Mouse (Mus musculus) kidney, postnatal 0 days (tissue): ENCODE data around the gene Msh5. TPM values are rescaled to one million over a fixed set of nuclear protein-coding genes. Genes with fewer than 3 reads are reported as not detected.

Source experiments
- ATAC-seq: fragments of 200-750 bp; cut with Nextera tagmentation; replicated peaks from 2 replicates; pipeline ENCODE4 v1.8.0; 2017; ENCODE audit warnings: low read depth, moderate number of reproducible peaks, moderate TSS enrichment, moderate library complexity; ENCODE audit not compliant: low FRiP score
- DNase-seq: peaks from one replicate; pipeline ENCODE4 v3.0.0-alpha.2; 2016; ENCODE audit warnings: low spot score
- H3K27ac ChIP-seq: fragments of 300-500 bp; sonication (generic); 2 replicates; pipeline ENCODE4 v1.5.1; 2014; ENCODE audit warnings: mild to moderate bottlenecking
- H3K27me3 ChIP-seq: fragments of 300-500 bp; sonication (generic); 2 replicates; pipeline ENCODE4 v1.6.1; 2014; ENCODE audit warnings: low read length, mixed read lengths; ENCODE audit not compliant: insufficient read depth
- H3K36me3 ChIP-seq: fragments of 300-500 bp; sonication (generic); 2 replicates; pipeline ENCODE4 v1.6.1; 2014; ENCODE audit warnings: low read length, mixed read lengths; ENCODE audit not compliant: insufficient read depth
- H3K4me1 ChIP-seq: fragments of 300-500 bp; sonication (generic); replicated peaks from 2 replicates; pipeline ENCODE4 v1.6.1; 2014; ENCODE audit warnings: antibody characterized with exemption, low read length, mixed read lengths; ENCODE audit not compliant: insufficient read depth
- H3K4me2 ChIP-seq: fragments of 300-500 bp; sonication (generic); 2 replicates; pipeline ENCODE4 v1.6.1; 2014; ENCODE audit warnings: mild to moderate bottlenecking, low read length, moderate library complexity, mixed read lengths
- H3K4me3 ChIP-seq: fragments of 300-500 bp; sonication (generic); replicated peaks from 2 replicates; pipeline ENCODE4 v1.5.1; 2014; ENCODE audit warnings: low read depth, low read length
- H3K9ac ChIP-seq: fragments of 300-500 bp; sonication (generic); 2 replicates; pipeline ENCODE4 v1.6.1; 2014; ENCODE audit warnings: low read depth, low read length
- H3K9me3 ChIP-seq: fragments of 300-500 bp; sonication (generic); replicated peaks from 2 replicates; pipeline ENCODE4 v1.6.1; 2016; ENCODE audit warnings: low read length, inconsistent platforms, mixed read lengths
- CTCF ChIP-seq: IDR thresholded peaks from 2 replicates; pipeline ENCODE4 v1.5.1; 2016; ENCODE audit warnings: antibody characterized with exemption, low read depth, mild to moderate bottlenecking, moderate library complexity
- WGBS: fragments of 180-500 bp; shearing (Covaris S2); extraction: QIAGEN DNeasy Blood & Tissue Kit; methylation state at CpG from one replicate; pipeline ENCODE4 v1.1.7; 2014; 5-methylcytosine and 5-hydroxymethylcytosine counted together
- polyA plus RNA-seq: library from polyadenylated mRNA; unstranded; fragments of >200 nt; fragmentation: Nextera tagmentation; extraction: Ambion mirVana; gene quantifications from 2 replicates; pipeline ENCODE4 v1.2.1, GENCODE M21; 2015

Msh5 gene
- polyA plus RNA-seq, 1 experiment from 2014 or later: 2.7 TPM

DNA sequence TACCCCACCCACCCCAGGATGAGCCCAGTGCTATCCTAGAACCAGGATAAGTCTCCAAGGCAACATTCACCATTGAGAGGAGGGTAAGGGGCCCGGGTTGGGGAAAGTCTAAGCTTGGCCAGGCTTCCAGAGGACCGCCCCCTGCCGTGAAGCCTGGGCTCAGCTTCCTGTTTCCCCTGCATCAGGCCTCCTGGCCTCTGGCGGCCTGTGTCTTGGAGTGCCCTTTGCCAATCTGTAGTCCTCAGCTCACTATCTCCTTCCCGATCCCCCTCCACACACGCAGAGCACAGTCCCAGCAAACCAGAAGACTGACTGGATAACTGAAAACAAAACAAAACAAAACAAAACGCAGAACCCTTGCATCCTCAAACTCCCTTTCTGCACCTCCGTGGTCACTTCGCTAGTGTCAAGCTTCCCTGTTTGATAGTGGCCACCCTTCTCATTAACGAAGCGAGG lies 3.0 kb upstream of the Msh5 start, which contains the start of gene Clic1:
Gene Clic1 (plus strand): TSS at position 406 of the 456 bp plus-strand sequence.
- H3K4me2 ChIP-seq: peak within 1 kb of the TSS; percentile 81
- peak within 1 kb of the TSS; percentile 50 for H3K4me3 ChIP-seq
- H3K27me3 ChIP-seq: no peaks in the 10 kb centered on the region
- DNase-seq (peak; percentile 94), ATAC-seq (peak; percentile 27; the same call in 1 of the 2 replicates)
- no peaks in the 10 kb centered on the region for H3K9me3 ChIP-seq
- peak within 1 kb of the TSS; percentile 98 for H3K27ac ChIP-seq
- peak within 1 kb of the TSS; percentile 77 for H3K9ac ChIP-seq
- TF ChIP-seq CTCF: peak; percentile 55
- peaks cover 32% of the 10 kb centered on the region for H3K4me1 ChIP-seq
- H3K36me3 ChIP-seq: peaks cover 20% of the 10 kb centered on the region
- under 1% methylated on average over 11 of the region's 11 CpGs for WGBS

DNA sequence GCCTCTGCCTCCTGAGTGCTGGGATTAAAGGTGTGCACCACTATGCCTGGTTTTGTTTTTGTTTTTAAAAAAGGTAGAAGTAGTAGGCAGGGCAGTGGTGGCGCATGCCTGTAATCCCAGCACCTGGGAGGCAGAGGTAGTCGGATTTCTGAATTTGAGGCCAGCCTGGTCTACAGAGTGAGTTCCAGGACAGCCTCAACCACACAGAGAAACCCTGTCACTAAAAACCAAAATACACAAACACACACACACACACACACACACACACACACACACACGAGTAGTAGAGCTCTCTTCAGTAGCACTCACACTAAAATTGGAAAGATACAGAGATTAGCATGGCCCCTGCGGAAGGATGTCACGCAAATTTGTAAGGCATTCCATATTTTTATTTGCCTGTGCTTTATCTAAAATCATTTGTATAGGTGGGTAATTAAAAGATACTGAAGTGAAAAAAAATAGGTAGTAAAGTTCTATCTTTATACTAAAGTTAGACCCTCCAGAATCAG lies 2.4 kb upstream of the Msh5 start:
- no peak for ATAC-seq
- DNase-seq: no peak
- Histone ChIP-seq H3K9me3 (no peaks in the 10 kb centered on the region), H3K4me2 (peak overlapping the region; percentile 81), H3K36me3 (peaks cover 16% of the 10 kb centered on the region), H3K27me3 (no peaks in the 10 kb centered on the region), H3K4me1 (peaks cover 32% of the 10 kb centered on the region), H3K4me3 (no peak overlapping the region), H3K27ac (peak overlapping the region; percentile 98), H3K9ac (peak overlapping the region; percentile 77; the same call in 1 of the 2 replicates)
- no peak for TF ChIP-seq CTCF
- WGBS: 67% methylated on average over 5 of the region's 5 CpGs

DNA sequence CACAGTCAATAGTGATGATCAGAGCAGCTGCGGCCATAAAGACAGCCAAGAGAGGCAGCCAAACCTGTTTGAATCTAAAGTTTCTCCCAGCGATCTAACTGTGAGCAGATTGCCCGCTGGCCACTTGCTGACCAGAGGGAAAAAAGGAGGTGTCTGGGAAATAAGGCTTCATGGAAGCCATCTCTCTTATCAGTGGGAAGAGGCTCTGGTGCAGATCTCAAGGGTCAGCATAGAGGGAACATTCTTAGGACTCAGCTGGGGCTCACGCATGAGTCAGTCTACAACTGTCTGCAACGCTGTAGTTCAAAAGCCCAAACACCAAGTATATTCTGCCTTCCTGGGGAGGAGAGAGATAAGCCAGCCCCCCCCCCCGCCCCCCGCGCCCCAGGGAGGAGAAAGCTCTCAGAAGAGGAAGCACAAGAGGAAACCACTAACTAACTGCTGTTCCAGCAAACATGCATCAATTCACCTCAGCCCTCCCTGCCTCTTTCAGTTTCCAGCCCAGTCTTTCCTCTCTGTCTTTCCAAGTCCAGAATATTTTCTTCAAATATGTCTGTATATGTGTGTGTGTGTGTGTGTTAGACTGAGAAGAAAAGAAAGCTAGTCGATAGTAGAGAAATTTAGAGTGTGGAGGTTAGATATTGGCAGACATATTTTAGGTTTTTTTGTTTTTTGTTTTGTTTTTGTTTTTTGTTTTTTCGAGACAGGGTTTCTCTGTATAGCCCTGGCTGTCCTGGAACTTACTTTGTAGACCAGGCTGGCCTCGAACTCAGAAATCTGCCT lies 1.8 kb upstream of the Msh5 start:
- no peak for TF ChIP-seq CTCF
- H3K9ac ChIP-seq: no peak overlapping the region
- 27% methylated on average over 11 of the region's 11 CpGs for WGBS
- H3K4me2 ChIP-seq: peak overlapping the region; percentile 36
- peaks cover 11% of the 10 kb centered on the region; the same call in 1 of the 2 replicates for H3K36me3 ChIP-seq
- H3K27me3 ChIP-seq: no peaks in the 10 kb centered on the region
- peaks cover 32% of the 10 kb centered on the region for H3K4me1 ChIP-seq
- H3K4me3 ChIP-seq: no peak overlapping the region
- DNase-seq: peak; percentile 63
- no peak for ATAC-seq
- peak overlapping the region; percentile 98 for H3K27ac ChIP-seq
- no peaks in the 10 kb centered on the region for H3K9me3 ChIP-seq

GRCm38 (mm10) chr17:35047688-35048087 lies 1.1 kb upstream of the Msh5 start:
- no peaks in the 10 kb centered on the region for H3K27me3 ChIP-seq
- H3K9me3 ChIP-seq: no peaks in the 10 kb centered on the region
- ATAC-seq (no peak), DNase-seq (peak; percentile 26)
- peaks cover 32% of the 10 kb centered on the region for H3K4me1 ChIP-seq
- 31% methylated on average over 1 of the region's 1 CpGs for WGBS
- peak overlapping the region; percentile 98 for H3K27ac ChIP-seq
- no peak overlapping the region for H3K9ac ChIP-seq
- 0 out of 2 replicates have a peak, but pooled peaks cover 4% of the 10 kb centered on the region for H3K36me3 ChIP-seq
- peak overlapping the region; percentile 36 for H3K4me2 ChIP-seq
- H3K4me3 ChIP-seq: no peak overlapping the region
- no peak for TF ChIP-seq CTCF

GRCm38 (mm10) chr17:35045807-35046680 lies 501 bp downstream of the Msh5 start:
- Histone ChIP-seq H3K27ac (peak overlapping the region; percentile 88), H3K9ac (peak overlapping the region; percentile 78), H3K4me2 (peak overlapping the region; percentile 96), H3K4me3 (peak overlapping the region; percentile 50), H3K36me3 (no peaks in the 10 kb centered on the region), H3K9me3 (no peaks in the 10 kb centered on the region), H3K4me1 (peaks cover 32% of the 10 kb centered on the region), H3K27me3 (no peaks in the 10 kb centered on the region)
- ATAC-seq (peak; percentile 59), DNase-seq (peak; percentile 18)
- 2% methylated on average over 48 of the region's 48 CpGs for WGBS
- TF ChIP-seq CTCF: no peak
